Mouse (Mus musculus) forebrain, embryonic 12.5 days (tissue): ENCODE data around the gene Gm28048. TPM values are rescaled to one million over a fixed set of nuclear protein-coding genes. Genes with fewer than 3 reads are reported as not detected.

Experiments
- ATAC-seq: fragments of 200-750 bp; cut with Nextera tagmentation; 2 replicates; pipeline ENCODE4 v1.8.0; 2017; ENCODE audit warnings: moderate TSS enrichment; ENCODE audit not compliant: low FRiP score
- H3K27ac ChIP-seq: fragments of 300-500 bp; sonication (generic); 2 replicates; pipeline ENCODE4 v1.5.1; 2016; ENCODE audit warnings: mild to moderate bottlenecking
- H3K27me3 ChIP-seq: fragments of 300-500 bp; sonication (generic); 2 replicates; pipeline ENCODE4 v1.6.1; 2016; ENCODE audit warnings: mild to moderate bottlenecking
- H3K36me3 ChIP-seq: fragments of 300-500 bp; sonication (generic); replicated peaks from 2 replicates; pipeline ENCODE4 v1.6.1; 2016; ENCODE audit warnings: mild to moderate bottlenecking
- H3K4me1 ChIP-seq: fragments of 300-500 bp; sonication (generic); 2 replicates; pipeline ENCODE4 v1.6.1; 2016
- H3K4me2 ChIP-seq: fragments of 300-500 bp; sonication (generic); 2 replicates; pipeline ENCODE4 v1.6.1; 2016; ENCODE audit warnings: mild to moderate bottlenecking, moderate library complexity
- H3K4me3 ChIP-seq: fragments of 300-500 bp; sonication (generic); replicated peaks from 2 replicates; pipeline ENCODE4 v1.5.1; 2016; ENCODE audit warnings: mild to moderate bottlenecking
- H3K9ac ChIP-seq: fragments of 300-500 bp; sonication (generic); 2 replicates; pipeline ENCODE4 v1.6.1; 2016; ENCODE audit warnings: mild to moderate bottlenecking
- H3K9me3 ChIP-seq: fragments of 300-500 bp; sonication (generic); 2 replicates; pipeline ENCODE4 v1.6.1; 2016
- WGBS: fragments of 180-500 bp; shearing (Covaris S2); methylation state at CpG from one replicate; pipeline ENCODE4 v1.1.7; 2016; 5-methylcytosine and 5-hydroxymethylcytosine counted together
- polyA plus RNA-seq: library from polyadenylated mRNA; unstranded; fragments of >200 nt; fragmentation: Nextera tagmentation; extraction: Ambion mirVana; gene quantifications from 2 replicates; pipeline ENCODE4 v1.2.1, GENCODE M21; 2016

The Gm28048 gene
- 4.7 and 5.1 TPM in 2 replicates for polyA plus RNA-seq

DNA sequence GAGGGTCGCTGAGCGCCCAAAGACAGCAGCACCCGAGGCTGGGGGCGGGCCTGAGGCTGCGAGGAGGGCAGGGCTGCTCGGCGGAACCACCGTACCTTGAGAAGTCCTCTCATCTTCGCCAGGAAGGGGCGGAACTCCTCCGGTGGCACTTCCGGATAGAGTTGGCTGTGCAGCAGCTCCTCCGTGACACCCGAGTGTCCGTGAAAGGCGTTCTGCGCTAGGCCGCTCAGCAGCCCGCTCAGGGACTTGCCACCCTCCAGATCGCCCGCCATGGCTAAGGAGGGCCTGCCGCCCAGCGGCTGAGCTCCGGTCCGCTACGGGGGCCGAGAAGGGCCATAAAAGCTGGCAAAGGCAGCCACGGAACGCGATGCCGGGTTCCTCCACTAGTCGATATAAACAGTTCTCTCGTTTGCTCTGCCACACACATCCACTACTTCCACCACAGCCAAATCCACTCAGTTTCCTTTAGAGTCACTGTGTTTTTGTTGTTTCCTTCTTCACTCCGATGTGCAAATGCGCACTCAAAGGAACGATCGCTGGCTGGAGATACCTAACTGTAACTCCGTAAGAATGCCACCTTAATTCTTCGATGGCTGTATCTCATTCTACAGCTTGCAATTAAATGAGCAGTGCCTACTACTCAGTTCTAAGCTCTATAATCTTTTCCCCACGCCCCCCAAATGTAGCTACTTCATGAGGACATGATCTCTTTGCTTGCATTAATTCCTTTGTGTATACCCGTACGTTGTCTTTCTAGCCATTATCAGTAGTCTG lies at the start of gene Gm28048, which contains the start of gene Commd1:
Gene Gm28048, minus strand, starts transcription at position 107 of the 774 bp plus-strand sequence.
Gene Commd1, minus strand, starts transcription at position 399 of the 774 bp plus-strand sequence.
- peak; percentile 93 for ATAC-seq
- Histone ChIP-seq H3K4me1 (peaks cover 15% of the 10 kb centered on the region), H3K36me3 (peaks cover 10% of the 10 kb centered on the region; the same call in 1 of the 2 replicates), H3K9ac (peak within 1 kb of the TSS; percentile 61), H3K9me3 (no peaks in the 10 kb centered on the region), H3K27ac (peak within 1 kb of the TSS; percentile 98), H3K4me3 (peak within 1 kb of the TSS; percentile 69), H3K27me3 (no peaks in the 10 kb centered on the region), H3K4me2 (peak within 1 kb of the TSS; percentile 72)
- 2% methylated on average over 42 of the region's 42 CpGs for WGBS

DNA sequence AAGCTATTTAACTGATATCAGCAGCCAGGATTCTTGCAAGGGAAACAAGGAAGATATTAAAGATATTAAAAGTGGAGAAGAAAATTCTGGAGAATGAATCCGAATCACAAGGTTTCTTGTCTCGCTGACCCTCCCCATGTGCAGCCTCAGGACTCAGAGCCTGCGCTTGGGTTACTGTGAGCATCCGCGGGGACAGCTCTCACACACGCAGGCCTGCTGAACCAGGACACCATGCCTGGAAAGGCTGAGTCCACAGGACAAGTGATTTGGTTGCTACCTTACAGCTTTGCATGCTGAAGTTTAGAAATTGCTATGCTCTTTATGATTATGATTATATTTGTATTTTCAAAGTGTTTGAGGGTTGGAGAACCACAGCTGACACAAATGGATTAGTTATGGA lies 47.5 kb upstream of the Gm28048 start:
- H3K9ac ChIP-seq = no peak overlapping the region

DNA sequence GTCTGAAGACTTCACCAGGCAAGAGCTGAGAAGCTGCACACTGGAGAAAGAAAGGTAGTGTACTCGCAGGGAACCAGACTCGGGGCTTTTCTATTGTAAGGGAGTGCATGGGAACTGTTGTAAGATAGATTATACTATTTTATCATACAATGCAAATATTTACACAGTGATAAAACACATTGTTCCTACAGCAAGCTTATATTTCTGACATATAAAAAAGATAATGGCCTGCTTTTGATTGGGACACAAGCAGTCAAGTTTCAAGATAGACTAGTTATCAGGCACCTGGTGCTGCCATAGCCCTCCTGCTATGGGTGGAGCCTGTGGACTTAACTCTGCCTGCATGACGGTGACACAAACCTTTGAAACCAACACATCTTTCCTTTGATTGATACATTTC lies 47.1 kb upstream of the Gm28048 start:
- Histone ChIP-seq H3K4me2 (no peak overlapping the region), H3K4me3 (no peak overlapping the region), H3K27ac (no peak overlapping the region), H3K9me3 (no peaks in the 10 kb centered on the region), H3K9ac (no peak overlapping the region), H3K36me3 (no peaks in the 10 kb centered on the region), H3K27me3 (no peaks in the 10 kb centered on the region), H3K4me1 (no peaks in the 10 kb centered on the region)
- ATAC-seq = no peak
- 65% methylated on average over 3 of the region's 3 CpGs for WGBS

More for the DNA sequence above, 47.5 kb upstream of the Gm28048 start:
- 86% methylated on average over 6 of the region's 6 CpGs for whole genome bisulfite sequencing
- H3K9me3 ChIP-seq = no peaks in the 10 kb centered on the region
- no peak overlapping the region for H3K27ac ChIP-seq
- no peaks in the 10 kb centered on the region for H3K4me1 ChIP-seq
- H3K27me3 ChIP-seq = no peaks in the 10 kb centered on the region
- no peak overlapping the region for H3K4me3 ChIP-seq
- H3K4me2 ChIP-seq = no peak overlapping the region
- H3K36me3 ChIP-seq = no peaks in the 10 kb centered on the region
- ATAC-seq = no peak

DNA sequence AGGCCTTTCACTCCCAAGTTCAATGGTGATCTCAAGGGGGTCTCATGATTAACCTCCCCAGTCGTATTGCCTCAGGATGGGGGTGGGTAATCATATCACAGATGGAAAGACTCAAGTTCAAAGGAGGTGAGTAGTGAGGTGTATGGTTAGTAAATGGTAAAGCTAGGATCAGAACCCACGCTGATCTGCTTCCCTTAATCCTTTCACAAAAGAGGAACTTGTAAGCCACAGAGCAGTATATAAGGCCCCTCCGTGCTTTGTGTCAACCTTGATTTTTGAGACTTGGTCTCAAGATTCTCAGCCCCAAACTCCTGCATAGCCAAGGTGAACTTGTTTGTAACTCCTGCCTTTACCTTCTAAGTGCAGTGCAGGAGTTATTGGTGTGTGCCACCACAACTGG lies 42.3 kb upstream of the Gm28048 start:
- H3K36me3 ChIP-seq = no peaks in the 10 kb centered on the region
- ATAC-seq = no peak
- H3K4me2 ChIP-seq = no peak overlapping the region
- H3K9me3 ChIP-seq = no peaks in the 10 kb centered on the region
- no peak overlapping the region for H3K27ac ChIP-seq
- no peaks in the 10 kb centered on the region for H3K4me1 ChIP-seq
- no peaks in the 10 kb centered on the region for H3K27me3 ChIP-seq
- no peak overlapping the region for H3K9ac ChIP-seq
- WGBS = 54% methylated on average over 3 of the region's 3 CpGs
- H3K4me3 ChIP-seq = no peak overlapping the region

DNA sequence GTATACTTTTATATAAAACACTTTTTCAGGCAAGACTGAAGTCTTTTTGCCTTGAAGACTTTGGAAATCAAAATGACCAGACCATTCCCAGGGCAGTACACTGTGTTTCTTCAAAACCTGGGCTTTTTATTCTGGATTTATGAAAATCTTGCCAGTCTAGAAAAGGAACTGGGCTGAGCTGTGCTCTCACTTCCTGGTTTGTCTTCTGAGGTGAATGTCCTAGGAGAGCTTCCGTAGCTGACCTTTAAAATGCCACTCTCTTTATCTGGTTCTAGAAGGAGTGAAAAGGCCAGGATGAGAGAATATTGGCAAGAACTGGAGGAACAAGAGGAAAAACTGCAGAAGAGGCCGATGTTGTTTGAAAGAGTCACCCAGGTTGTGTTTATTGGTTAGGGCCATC lies 41.3 kb upstream of the Gm28048 start:
- no peaks in the 10 kb centered on the region for H3K27me3 ChIP-seq
- H3K4me3 ChIP-seq = no peak overlapping the region
- no peak overlapping the region for H3K9ac ChIP-seq
- no peak overlapping the region for H3K4me2 ChIP-seq
- WGBS = 93% methylated on average over 2 of the region's 2 CpGs
- H3K27ac ChIP-seq = no peak overlapping the region
- no peaks in the 10 kb centered on the region for H3K36me3 ChIP-seq
- no peaks in the 10 kb centered on the region for H3K9me3 ChIP-seq
- ATAC-seq = no peak
- no peaks in the 10 kb centered on the region for H3K4me1 ChIP-seq

DNA sequence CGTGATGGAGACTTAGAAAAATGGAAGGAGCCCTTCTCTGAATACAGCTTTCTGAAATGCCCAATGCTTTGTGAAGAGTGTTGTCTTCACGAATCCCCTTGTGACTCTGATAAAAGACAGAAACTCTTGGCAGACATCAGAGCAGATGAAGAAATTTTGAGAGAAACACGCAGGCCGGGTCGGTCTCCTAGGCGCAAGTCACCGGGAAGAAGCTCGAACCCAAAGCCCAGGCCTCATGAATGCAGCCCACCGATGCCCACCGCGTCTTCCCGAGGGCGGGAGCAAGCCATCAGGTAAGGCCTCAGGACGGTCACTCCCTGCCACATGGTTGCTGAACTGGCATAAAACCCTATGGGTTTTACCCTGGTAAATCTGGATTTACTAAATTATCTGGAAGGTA lies 39.0 kb upstream of the Gm28048 start:
- Histone ChIP-seq H3K4me1 (no peaks in the 10 kb centered on the region), H3K9me3 (no peaks in the 10 kb centered on the region), H3K9ac (no peak overlapping the region), H3K4me3 (no peak overlapping the region), H3K4me2 (no peak overlapping the region), H3K36me3 (no peaks in the 10 kb centered on the region), H3K27me3 (no peaks in the 10 kb centered on the region), H3K27ac (no peak overlapping the region)
- 93% methylated on average over 14 of the region's 14 CpGs for WGBS
- no peak for ATAC-seq

DNA sequence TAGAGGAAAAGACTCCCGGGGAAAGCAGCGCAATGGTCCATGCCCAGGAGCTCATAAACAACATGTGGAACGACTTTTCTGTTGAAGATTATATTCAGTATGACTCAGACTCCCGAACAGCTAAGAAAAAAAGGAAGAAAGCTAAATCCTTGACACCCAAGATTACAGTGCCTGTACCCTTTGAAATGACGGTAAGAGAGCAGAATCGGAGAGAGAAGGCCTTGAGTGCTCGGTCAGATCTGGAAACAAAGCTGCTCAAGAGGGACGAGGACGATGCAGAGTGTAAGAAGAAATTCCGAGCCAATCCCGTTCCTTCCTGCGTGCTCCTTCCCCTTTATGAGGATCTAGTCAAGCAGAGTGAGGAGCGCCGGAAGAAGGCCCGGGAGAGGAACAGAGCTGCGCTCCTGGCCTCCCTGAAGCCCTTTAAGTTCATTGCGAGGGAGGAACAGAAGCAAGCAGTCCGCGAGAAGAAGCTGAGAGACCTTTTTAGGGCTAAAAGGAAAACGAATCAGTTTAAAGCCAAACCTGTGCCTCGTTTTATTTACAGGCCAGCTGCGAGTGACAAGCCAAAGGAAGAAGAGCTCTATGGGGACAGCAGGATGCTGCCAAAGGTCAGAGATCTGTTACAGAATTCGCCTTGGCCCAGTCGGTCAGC lies 38.4 kb upstream of the Gm28048 start:
- WGBS = 69% methylated on average over 24 of the region's 24 CpGs
- Histone ChIP-seq H3K27me3 (no peaks in the 10 kb centered on the region), H3K9ac (no peak overlapping the region), H3K4me2 (no peak overlapping the region), H3K4me1 (no peaks in the 10 kb centered on the region), H3K36me3 (no peaks in the 10 kb centered on the region), H3K9me3 (no peaks in the 10 kb centered on the region), H3K27ac (no peak overlapping the region), H3K4me3 (no peak overlapping the region)
- no peak for ATAC-seq

DNA sequence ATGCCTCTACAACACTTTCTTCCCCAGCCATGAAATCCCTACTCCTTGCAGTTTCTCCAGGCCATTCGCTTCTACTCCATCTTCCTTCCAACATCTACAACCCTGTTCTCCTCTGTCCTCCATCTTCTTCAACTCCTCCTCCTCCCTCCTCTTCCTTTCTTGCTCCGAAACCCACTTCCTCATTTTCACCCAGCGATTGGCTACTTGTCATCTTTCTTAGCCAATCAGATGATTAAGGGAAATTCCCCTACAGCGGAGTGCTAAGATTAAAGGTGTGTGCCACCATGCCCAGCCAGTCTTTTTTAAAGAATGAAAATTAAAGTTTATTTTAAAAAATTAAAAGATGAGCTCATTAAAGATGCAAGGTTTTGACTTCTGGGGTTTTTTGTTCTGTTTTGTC lies 36.1 kb upstream of the Gm28048 start:
- ATAC-seq = no peak
- H3K9ac ChIP-seq = no peak overlapping the region
- no peaks in the 10 kb centered on the region for H3K9me3 ChIP-seq
- no peaks in the 10 kb centered on the region for H3K27me3 ChIP-seq
- no peak overlapping the region for H3K27ac ChIP-seq
- no peaks in the 10 kb centered on the region for H3K4me1 ChIP-seq
- no peak overlapping the region for H3K4me2 ChIP-seq
- H3K36me3 ChIP-seq = no peaks in the 10 kb centered on the region
- H3K4me3 ChIP-seq = no peak overlapping the region
- 96% methylated on average over 4 of the region's 4 CpGs for WGBS

DNA sequence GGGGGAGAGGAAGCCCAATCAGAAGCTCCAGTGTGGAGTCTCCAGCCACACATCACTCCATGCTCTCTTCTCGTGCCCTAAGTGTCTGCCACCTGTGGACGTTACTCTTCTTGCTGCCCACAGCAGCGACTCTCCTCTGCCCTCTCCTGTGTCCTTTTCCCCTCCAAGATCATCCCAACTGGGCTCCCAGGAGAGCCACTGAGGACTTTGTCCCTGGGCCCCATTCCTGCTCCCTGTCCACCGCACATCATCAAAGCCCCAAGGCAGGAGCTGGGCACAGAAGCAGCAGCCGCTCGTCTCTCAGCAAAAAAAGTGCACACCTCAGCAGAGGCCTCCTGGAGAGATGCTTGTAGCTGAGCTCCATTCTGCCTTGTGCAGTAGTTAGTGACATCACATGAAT lies 33.1 kb upstream of the Gm28048 start:
- H3K4me2 ChIP-seq = no peak overlapping the region
- WGBS = 76% methylated on average over 6 of the region's 6 CpGs
- no peaks in the 10 kb centered on the region; the same call in 1 of the 2 replicates for H3K27me3 ChIP-seq
- no peak for ATAC-seq
- no peak overlapping the region for H3K9ac ChIP-seq
- no peak overlapping the region for H3K4me3 ChIP-seq
- no peaks in the 10 kb centered on the region for H3K9me3 ChIP-seq
- H3K27ac ChIP-seq = no peak overlapping the region
- no peaks in the 10 kb centered on the region for H3K4me1 ChIP-seq
- H3K36me3 ChIP-seq = no peaks in the 10 kb centered on the region

DNA sequence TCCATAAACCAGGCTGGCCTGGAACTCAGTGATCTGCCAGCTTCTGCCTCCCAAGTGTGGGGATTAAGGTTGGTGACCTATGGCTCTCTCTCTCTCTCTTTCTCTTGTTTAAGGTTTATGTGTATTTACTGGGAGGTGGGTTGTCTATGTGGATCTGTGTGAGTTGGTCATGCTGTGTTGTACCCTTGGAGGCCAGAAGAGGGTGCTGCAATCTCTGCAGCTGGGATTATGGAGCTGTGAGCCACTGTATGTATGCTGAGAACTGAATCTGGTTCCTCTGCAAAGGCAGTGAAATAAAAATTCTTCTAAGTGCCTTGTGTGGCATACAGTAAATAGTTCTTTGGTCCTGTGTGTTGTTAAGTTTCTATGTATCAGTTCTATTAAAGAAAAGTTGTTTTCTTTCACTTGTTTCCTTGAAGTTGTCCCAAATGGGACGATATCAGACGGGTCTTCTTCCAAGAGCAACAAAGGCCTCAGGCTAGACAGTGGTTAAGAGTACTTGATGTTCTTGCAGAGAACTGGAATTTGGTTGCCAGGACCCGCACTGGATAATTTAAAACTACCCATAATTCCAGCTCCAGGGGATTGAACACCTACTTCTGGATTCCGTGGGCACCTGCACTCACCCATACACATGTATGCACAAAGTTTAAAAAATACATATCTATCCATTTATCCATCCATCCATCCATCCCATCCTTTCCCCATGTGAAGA lies 31.8 kb upstream of the Gm28048 start:
- no peak overlapping the region for H3K4me3 ChIP-seq
- H3K4me1 ChIP-seq = no peaks in the 10 kb centered on the region
- no peaks in the 10 kb centered on the region; the same call in 1 of the 2 replicates for H3K27me3 ChIP-seq
- H3K27ac ChIP-seq = no peak overlapping the region
- no peak overlapping the region for H3K9ac ChIP-seq
- H3K9me3 ChIP-seq = no peaks in the 10 kb centered on the region
- H3K36me3 ChIP-seq = no peaks in the 10 kb centered on the region
- H3K4me2 ChIP-seq = no peak overlapping the region
- no peak for ATAC-seq
- 86% methylated on average over 4 of the region's 4 CpGs for WGBS

DNA sequence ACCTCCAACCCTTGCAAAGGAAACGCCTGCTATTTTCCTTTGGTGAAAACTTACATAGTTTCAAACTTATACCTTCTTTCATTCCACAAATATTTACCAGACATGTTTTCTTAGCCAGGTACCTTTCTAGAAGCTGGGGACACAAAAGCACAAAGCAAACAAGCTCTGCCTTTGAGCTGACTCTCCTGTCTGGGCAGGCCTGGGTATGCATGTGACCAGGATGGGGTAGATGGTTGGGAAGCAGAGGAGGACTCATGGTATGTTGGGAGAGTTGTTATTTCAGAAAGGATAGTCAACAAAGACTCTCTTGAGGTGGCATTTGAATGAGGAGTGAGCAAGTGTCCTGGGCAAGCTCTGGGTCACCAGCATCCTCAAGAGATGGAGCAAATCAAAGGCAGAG lies 31.2 kb upstream of the Gm28048 start:
- Histone ChIP-seq H3K4me2 (no peak overlapping the region), H3K9me3 (no peaks in the 10 kb centered on the region), H3K27ac (no peak overlapping the region), H3K4me1 (no peaks in the 10 kb centered on the region), H3K9ac (no peak overlapping the region), H3K36me3 (no peaks in the 10 kb centered on the region), H3K4me3 (no peak overlapping the region), H3K27me3 (no peaks in the 10 kb centered on the region; the same call in 1 of the 2 replicates)
- ATAC-seq = no peak
- whole genome bisulfite sequencing = 81% methylated on average over 1 of the region's 1 CpGs

DNA sequence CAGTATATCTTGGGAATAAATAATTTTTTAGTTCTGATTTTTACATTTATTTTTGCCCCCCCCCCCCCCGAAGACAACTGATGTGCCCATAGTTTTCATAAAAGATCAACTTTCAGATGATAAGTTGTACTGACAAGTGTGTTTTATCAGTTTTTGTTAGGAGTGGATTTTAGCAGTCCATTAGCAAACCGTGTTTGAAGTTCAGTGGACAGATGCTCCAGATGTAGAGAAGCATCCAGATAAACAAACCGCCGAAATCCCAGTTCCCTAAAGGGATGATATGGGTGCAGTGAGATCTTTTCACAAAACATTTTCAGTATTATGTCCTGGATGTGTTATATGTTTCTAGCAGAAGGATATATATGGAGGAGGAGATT lies 26.9 kb upstream of the Gm28048 start:
- H3K27me3 ChIP-seq = no peaks in the 10 kb centered on the region; the same call in 1 of the 2 replicates
- peak overlapping the region; percentile 75 for H3K4me2 ChIP-seq
- no peak overlapping the region for H3K9ac ChIP-seq
- peaks cover 4% of the 10 kb centered on the region for H3K4me1 ChIP-seq
- no peak for ATAC-seq
- WGBS = 43% methylated on average over 4 of the region's 4 CpGs
- no peak overlapping the region for H3K27ac ChIP-seq
- H3K9me3 ChIP-seq = no peaks in the 10 kb centered on the region
- peak overlapping the region; percentile 58 for H3K4me3 ChIP-seq
- H3K36me3 ChIP-seq = peaks cover 14% of the 10 kb centered on the region
